Mouse (Mus musculus): ENCODE data around the gene Eif2d. TPM values are rescaled to one million over a fixed set of nuclear protein-coding genes. Genes with fewer than 3 reads are reported as not detected.

Gene Eif2d
- polyA plus RNA-seq, 1 experiment from 2014 or later: 62.6 TPM

DNA sequence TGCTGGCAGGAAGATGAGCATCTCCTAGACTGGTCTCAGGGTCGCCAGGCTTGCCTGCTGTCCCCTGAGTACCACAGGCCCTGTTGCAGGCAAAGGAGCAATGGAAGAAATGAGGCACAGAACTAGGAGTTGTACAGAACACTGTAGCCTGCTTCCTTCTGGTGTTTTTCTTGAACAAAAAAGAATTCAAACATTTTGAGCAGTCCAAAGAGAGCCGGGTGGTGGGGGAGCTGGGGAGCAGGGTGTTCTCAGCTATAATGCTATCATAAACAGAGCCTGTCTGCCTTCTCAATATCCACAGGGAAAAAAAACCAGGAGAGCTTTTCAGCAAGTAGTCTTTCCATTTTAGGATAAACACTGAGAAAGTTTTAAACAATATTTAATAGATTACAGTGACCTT, 43.1 kb downstream of the Eif2d start:
- 74% methylated on average over 2 of the region's 2 CpGs for WGBS
- Histone ChIP-seq H3K4me3 (no peak overlapping the region), H3K27ac (replicated peaks) (no peak overlapping the region; the same call in 1 of the 2 replicates), H3K9me3 (replicated peaks) (no peaks in the 10 kb centered on the region), H3K36me3 (no peaks in the 10 kb centered on the region), H3K4me1 (peaks cover 14% of the 10 kb centered on the region), H3K27me3 (ENCODE audit: low read depth, poor library complexity, severe bottlenecking) (peaks cover 2% of the 10 kb centered on the region; the same call in 1 of the 2 replicates)
- DNase-seq (ENCODE audit: low spot score): no peak

DNA sequence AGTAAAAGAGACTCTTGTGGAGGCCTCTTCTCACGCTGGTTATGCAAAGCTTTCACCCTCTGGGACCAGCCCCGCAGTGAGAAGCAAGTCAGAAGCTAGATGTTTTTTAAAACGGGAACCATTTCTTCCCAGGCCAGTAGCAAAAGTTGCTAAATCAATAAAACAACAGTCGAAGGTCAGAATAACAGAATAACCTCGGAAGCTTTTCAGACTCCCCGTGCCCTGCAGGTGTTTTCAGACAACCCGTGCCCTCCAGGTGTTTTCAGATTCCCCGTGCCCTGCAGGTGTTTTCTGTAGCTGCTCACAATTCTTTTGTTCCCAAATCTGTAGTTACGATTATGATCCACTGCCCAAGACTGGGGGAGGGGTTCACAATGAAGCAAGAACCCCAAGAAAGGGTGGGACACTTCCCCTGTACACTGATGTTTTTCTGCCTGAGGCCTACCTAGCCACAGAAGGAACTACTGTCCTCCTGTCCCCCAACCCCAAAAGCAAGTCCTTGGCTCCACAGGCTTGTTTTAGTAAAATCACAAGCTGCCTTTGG, 45.5 kb downstream of the Eif2d start:
- Histone ChIP-seq H3K27ac (replicated peaks) (no peak overlapping the region), H3K9me3 (replicated peaks) (no peaks in the 10 kb centered on the region), H3K27me3 (ENCODE audit: low read depth, poor library complexity, severe bottlenecking) (peaks cover 2% of the 10 kb centered on the region; the same call in 1 of the 2 replicates), H3K36me3 (no peaks in the 10 kb centered on the region), H3K4me3 (no peak overlapping the region), H3K4me1 (peaks cover 14% of the 10 kb centered on the region)
- 78% methylated on average over 9 of the region's 9 CpGs for WGBS
- no peak for DNase-seq (ENCODE audit: low spot score)

DNA sequence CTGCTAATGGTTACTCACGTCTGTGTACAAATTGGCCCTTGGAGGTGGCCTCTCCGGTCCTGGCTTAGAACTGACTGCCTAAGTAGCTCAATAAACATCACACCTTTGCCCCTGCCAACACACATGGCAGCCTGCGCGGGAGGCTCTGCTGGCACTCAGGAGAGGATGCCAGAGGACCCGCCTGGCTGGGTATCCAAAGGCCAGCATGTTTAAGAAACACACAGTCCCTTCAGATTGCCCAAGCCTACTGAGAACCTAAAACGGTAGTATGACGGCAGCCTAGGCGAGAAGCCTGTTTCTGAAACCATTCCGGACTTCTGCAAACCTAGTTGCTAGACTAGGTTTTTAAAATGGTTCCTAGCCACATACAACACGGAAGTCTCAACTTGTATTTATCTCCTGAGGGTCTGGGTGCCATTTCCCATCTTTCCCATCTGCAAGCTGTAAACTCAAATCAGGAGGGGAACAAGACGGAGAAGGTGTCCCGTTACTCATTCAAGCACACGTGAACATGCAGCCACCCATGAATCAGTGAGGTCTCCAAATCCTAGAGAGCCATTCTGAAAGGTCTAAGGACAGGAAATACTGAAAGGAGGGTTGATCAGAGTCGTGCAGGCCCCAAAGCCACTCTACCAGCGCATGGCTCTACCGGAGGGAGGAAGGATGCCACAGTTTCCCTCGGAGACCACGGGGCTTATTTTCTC, 46.3 kb downstream of the Eif2d start:
- no peaks in the 10 kb centered on the region for H3K9me3 ChIP-seq (replicated peaks)
- no peak for DNase-seq (ENCODE audit: low spot score)
- WGBS: 87% methylated on average over 18 of the region's 18 CpGs

DNA sequence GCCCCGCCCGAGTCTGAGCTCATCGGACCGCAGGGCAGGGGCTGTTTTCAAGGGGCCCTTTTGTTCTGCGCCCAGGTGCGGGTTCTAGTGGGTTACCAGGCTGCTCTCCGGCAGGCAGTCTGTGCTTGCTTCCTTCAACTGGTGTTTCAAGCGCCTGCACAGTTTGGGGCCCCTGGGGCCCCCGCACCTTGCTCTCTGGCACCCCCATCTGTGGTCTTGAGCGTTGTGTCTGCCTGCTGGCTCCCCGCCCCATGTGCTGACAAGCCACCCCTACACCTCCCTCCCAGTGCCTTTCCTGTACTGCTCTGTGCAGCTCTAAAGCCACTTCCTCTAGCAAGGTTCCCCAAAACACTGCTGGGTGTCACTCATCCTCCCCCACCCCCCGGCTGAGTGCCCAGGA, 47.0 kb downstream of the Eif2d start:
- 66% methylated on average over 12 of the region's 12 CpGs for WGBS
- H3K36me3 ChIP-seq: no peaks in the 10 kb centered on the region
- H3K4me3 ChIP-seq: no peak overlapping the region
- no peaks in the 10 kb centered on the region for H3K9me3 ChIP-seq (replicated peaks)
- H3K27ac ChIP-seq (replicated peaks): peak overlapping the region; percentile 13; the same call in 1 of the 2 replicates
- H3K4me1 ChIP-seq: peaks cover 14% of the 10 kb centered on the region
- no peak for DNase-seq (ENCODE audit: low spot score)
- peaks cover 2% of the 10 kb centered on the region; the same call in 1 of the 2 replicates for H3K27me3 ChIP-seq (ENCODE audit: low read depth, poor library complexity, severe bottlenecking)

More for the DNA sequence above, 46.3 kb downstream of the Eif2d start:
- Histone ChIP-seq H3K4me3 (no peak overlapping the region), H3K27ac (replicated peaks) (no peak overlapping the region), H3K27me3 (ENCODE audit: low read depth, poor library complexity, severe bottlenecking) (peaks cover 2% of the 10 kb centered on the region; the same call in 1 of the 2 replicates), H3K4me1 (peaks cover 14% of the 10 kb centered on the region), H3K36me3 (no peaks in the 10 kb centered on the region)

DNA sequence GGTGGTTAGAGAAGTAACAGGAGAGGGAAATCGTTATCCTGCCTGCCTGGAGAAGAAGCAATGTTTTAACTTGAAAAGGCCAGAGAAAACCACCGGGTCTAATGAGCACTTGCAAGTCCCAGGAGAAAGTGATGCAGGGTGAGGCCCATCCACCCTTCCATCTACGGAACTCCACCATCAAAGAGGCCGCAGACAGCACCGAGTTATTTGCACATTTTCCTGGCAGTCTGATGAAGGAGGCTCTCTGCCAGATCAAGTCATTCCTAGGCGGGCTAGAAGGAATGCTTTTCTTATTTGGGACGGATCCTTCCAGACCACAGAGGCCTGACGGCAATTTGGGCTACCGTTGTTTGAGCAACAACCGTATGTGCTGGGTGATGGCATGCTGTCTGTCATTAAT, 47.6 kb downstream of the Eif2d start:
- no peaks in the 10 kb centered on the region for H3K36me3 ChIP-seq
- H3K9me3 ChIP-seq (replicated peaks): no peaks in the 10 kb centered on the region
- H3K27ac ChIP-seq (replicated peaks): no peak overlapping the region
- no peak overlapping the region for H3K4me3 ChIP-seq
- peaks cover 2% of the 10 kb centered on the region; the same call in 1 of the 2 replicates for H3K27me3 ChIP-seq (ENCODE audit: low read depth, poor library complexity, severe bottlenecking)
- WGBS: 88% methylated on average over 10 of the region's 10 CpGs
- H3K4me1 ChIP-seq: peaks cover 14% of the 10 kb centered on the region
- DNase-seq (ENCODE audit: low spot score): no peak

DNA sequence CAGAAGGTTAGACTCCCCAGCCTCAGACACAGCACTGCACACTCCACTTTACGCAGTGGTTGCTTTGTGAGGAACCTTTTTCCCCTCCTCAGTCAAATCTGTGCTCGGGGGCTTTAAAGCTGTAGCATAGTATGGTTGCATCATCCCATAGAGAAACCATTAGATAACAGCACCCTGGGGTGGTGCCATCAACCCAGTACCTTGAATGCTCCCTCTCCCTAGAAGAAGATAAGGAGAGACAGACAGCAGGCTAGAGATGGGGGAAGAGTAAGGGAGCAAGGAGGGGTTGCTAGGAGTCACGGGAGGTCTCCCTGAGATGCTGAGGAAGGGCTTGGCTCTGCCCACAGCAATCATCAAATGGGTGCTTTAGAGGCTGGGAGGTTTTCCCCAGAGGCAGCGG, 48.4 kb downstream of the Eif2d start:
- Histone ChIP-seq H3K36me3 (no peaks in the 10 kb centered on the region), H3K27me3 (ENCODE audit: low read depth, poor library complexity, severe bottlenecking) (peaks cover 2% of the 10 kb centered on the region; the same call in 1 of the 2 replicates), H3K27ac (replicated peaks) (no peak overlapping the region), H3K4me1 (peaks cover 14% of the 10 kb centered on the region), H3K4me3 (no peak overlapping the region), H3K9me3 (replicated peaks) (no peaks in the 10 kb centered on the region)
- DNase-seq (ENCODE audit: low spot score): no peak
- 90% methylated on average over 4 of the region's 4 CpGs for WGBS

DNA sequence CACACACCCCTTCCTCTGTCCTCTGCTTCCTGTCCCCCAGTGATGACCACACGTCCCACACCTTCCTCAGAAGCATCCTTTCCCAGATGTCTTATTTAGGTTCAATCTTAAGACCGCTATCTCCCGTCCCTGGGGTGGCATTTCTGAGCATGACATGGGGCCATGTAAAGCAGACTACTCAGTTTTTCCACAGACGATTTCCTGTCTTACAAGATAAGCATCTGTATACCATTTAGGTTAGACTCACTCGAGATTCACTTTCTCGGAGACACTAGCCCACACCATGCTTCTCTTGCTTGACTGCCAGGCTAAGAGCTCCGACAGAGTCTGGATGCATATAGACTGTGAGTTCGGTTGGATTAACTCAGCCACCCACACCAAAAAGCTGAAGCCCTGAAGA, 51.5 kb downstream of the Eif2d start:
- Histone ChIP-seq H3K27ac (replicated peaks) (no peak overlapping the region), H3K4me1 (peaks cover 8% of the 10 kb centered on the region; the same call in 1 of the 2 replicates), H3K36me3 (no peaks in the 10 kb centered on the region), H3K4me3 (no peak overlapping the region), H3K9me3 (replicated peaks) (no peaks in the 10 kb centered on the region), H3K27me3 (ENCODE audit: low read depth, poor library complexity, severe bottlenecking) (peaks cover 2% of the 10 kb centered on the region; the same call in 1 of the 2 replicates)
- whole genome bisulfite sequencing: 87% methylated on average over 8 of the region's 8 CpGs
- DNase-seq (ENCODE audit: low spot score): no peak

DNA sequence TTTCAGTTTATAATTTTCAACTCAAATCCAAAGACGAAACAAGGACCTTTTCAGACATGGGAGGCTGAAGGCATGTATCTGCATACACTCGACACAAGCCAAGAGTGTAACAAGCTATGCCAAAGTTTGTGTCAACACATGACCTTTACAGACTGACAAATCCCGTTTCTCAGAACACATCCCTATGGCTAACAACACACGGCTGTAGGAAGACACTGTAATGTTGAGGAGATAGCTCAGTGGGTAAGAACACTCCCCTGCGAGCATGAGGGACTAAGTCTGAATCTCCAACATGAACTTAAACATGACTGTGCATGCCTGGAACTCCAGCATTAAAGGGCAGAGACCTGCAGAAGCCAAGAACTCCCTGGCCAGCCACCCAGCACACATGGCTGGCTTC, 53.4 kb downstream of the Eif2d start:
- no peaks in the 10 kb centered on the region for H3K36me3 ChIP-seq
- H3K4me1 ChIP-seq: 0 out of 2 replicates have a peak, but pooled peaks cover 3% of the 10 kb centered on the region
- H3K27ac ChIP-seq (replicated peaks): no peak overlapping the region
- H3K4me3 ChIP-seq: no peak overlapping the region
- 89% methylated on average over 5 of the region's 5 CpGs for WGBS
- DNase-seq (ENCODE audit: low spot score): no peak
- no peaks in the 10 kb centered on the region for H3K27me3 ChIP-seq (ENCODE audit: low read depth, poor library complexity, severe bottlenecking)
- no peaks in the 10 kb centered on the region for H3K9me3 ChIP-seq (replicated peaks)

DNA sequence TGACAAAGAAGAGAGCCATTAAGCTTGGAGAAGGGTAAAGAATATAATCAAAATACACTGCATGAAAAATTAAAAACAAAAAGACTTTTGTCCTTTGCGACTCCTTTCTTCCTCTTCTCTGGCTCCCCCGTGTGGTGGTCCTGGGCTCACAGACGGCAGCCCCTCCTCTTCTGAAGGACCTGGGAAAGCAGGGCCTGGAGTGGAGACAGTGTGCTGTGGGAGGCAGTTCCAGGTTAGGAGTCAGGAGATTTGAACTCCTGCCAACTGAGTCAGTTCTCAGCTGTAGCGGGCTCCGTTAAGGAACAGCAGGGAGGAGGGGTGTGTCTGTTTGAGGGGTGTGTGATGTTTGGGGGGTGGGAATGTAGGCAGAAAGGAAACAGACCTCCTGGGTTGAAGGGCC, 54.5 kb downstream of the Eif2d start:
- peak; percentile 59 for DNase-seq (ENCODE audit: low spot score)
- Histone ChIP-seq H3K4me1 (0 out of 2 replicates have a peak, but pooled peaks cover 3% of the 10 kb centered on the region), H3K9me3 (replicated peaks) (no peaks in the 10 kb centered on the region), H3K27me3 (ENCODE audit: low read depth, poor library complexity, severe bottlenecking) (no peaks in the 10 kb centered on the region), H3K4me3 (no peak overlapping the region), H3K36me3 (no peaks in the 10 kb centered on the region), H3K27ac (replicated peaks) (no peak overlapping the region)
- 12% methylated on average over 5 of the region's 5 CpGs for WGBS

DNA sequence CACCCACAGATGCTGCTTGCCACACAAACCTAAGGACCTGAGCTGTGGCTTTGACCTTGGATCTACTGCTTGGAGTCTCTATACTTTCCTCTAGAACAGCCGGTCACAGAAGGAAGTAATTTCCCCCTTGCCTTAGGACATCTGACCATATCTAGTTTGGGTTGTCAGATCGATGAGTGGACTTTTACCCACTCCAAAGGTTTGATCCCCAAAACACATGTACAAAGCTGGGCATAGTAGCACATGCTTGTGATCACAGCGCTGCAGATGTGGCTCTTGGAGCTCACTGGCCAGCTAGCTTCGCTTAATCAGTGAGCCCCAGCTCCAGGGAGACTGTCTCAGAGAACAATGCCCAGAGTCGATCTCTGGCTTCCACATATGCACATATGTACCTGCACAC, 55.1 kb downstream of the Eif2d start:
- no peaks in the 10 kb centered on the region for H3K9me3 ChIP-seq (replicated peaks)
- 91% methylated on average over 5 of the region's 5 CpGs for WGBS
- H3K4me1 ChIP-seq: peaks cover 5% of the 10 kb centered on the region; the same call in 1 of the 2 replicates
- no peak for DNase-seq (ENCODE audit: low spot score)
- H3K36me3 ChIP-seq: no peaks in the 10 kb centered on the region
- H3K27ac ChIP-seq (replicated peaks): no peak overlapping the region
- H3K4me3 ChIP-seq: no peak overlapping the region
- H3K27me3 ChIP-seq (ENCODE audit: low read depth, poor library complexity, severe bottlenecking): no peaks in the 10 kb centered on the region

DNA sequence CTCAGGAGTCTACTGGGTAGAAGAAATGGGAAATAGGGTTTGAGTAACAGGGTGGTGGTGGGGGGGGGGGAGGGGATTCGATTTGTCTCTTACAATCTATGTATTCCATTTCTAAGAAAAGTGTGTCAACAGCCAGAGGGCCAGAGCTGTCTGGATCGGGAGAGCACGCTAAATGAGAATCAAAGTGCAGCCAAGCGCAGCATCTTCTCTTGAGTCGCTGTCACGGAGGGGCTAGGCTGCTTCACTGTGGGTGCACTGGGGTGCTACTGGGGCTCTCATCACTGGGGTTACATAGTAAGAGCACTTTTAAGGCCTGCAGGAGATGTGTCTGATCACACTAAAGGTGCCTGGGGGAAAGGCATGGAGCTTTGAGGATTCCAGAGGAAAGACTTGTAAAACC, 55.8 kb downstream of the Eif2d start:
- Histone ChIP-seq H3K27ac (replicated peaks) (no peak overlapping the region), H3K4me1 (peaks cover 6% of the 10 kb centered on the region; the same call in 1 of the 2 replicates), H3K27me3 (ENCODE audit: low read depth, poor library complexity, severe bottlenecking) (no peaks in the 10 kb centered on the region), H3K9me3 (replicated peaks) (no peaks in the 10 kb centered on the region), H3K4me3 (no peak overlapping the region), H3K36me3 (no peaks in the 10 kb centered on the region)
- DNase-seq (ENCODE audit: low spot score): no peak
- 68% methylated on average over 6 of the region's 6 CpGs for WGBS

DNA sequence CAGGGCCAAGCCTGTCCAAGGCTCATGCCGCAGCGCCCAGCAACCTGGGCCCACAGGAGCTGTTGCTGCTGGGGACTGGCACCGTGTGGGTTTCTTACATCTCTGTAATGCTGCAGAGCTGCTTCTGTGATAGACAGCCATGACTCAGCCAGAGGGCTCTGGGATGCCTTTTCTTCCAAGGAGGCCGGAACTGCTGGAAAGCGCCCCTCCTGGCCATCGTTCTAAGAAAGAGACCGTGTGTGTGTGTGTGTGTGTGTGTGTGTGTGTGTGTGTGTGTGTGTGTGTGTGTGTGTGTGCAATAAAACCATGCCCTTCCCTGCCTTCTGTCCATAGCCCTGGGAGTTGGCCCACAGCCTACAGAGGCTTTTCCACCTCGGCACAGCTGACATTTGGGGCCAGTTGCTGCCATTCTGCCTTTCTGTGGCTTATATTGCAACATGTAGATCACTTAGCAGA, 57.0 kb downstream of the Eif2d start:
- WGBS: 89% methylated on average over 8 of the region's 8 CpGs

DNA sequence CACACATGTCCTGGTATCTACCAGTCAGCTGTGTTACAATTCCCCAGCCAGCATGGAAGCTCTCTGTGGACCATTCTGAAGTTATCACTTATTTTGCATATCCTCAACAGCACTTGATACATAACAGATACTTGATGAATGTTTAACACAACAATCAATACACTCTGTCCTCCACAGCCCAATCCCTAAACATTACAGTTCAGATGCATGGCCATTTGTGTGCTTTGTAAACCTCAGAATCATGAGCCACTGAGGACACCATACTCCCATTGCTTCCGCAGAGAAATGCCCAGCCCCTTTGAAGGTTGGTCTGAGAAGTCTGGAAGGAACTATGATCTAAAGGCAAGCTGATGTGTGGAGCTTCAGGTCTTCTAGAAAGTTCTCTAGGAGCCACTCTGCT, 58.7 kb downstream of the Eif2d start:
- peaks cover 6% of the 10 kb centered on the region; the same call in 1 of the 2 replicates for H3K4me1 ChIP-seq
- no peaks in the 10 kb centered on the region for H3K9me3 ChIP-seq (replicated peaks)
- no peak overlapping the region for H3K27ac ChIP-seq (replicated peaks)
- H3K36me3 ChIP-seq: no peaks in the 10 kb centered on the region
- no peaks in the 10 kb centered on the region for H3K27me3 ChIP-seq (ENCODE audit: low read depth, poor library complexity, severe bottlenecking)
- no peak overlapping the region for H3K4me3 ChIP-seq
- WGBS: 93% methylated on average over 1 of the region's 1 CpGs
- DNase-seq (ENCODE audit: low spot score): no peak

More for the DNA sequence above, 57.0 kb downstream of the Eif2d start:
- no peak for DNase-seq (ENCODE audit: low spot score)
- no peaks in the 10 kb centered on the region for H3K36me3 ChIP-seq
- H3K4me1 ChIP-seq: peaks cover 6% of the 10 kb centered on the region; the same call in 1 of the 2 replicates
- no peak overlapping the region for H3K27ac ChIP-seq (replicated peaks)
- H3K4me3 ChIP-seq: no peak overlapping the region
- H3K27me3 ChIP-seq (ENCODE audit: low read depth, poor library complexity, severe bottlenecking): no peaks in the 10 kb centered on the region
- H3K9me3 ChIP-seq (replicated peaks): no peaks in the 10 kb centered on the region
